Mouse (Mus musculus) kidney, adult 2 months (tissue): ENCODE results near the gene Bpifc.

Source experiments
- CTCF ChIP-seq: fragments of 200-500 bp; conservative IDR thresholded peaks from 2 replicates; pipeline ENCODE4 v1.5.1; 2011; ENCODE audit warnings: low read depth, mild to moderate bottlenecking, control low read depth, low read length, moderate library complexity, mixed read lengths; ENCODE audit not compliant: insufficient read depth, insufficient read length
- POLR2A ChIP-seq: fragments of 200-500 bp; IDR thresholded peaks from one replicate; pipeline ENCODE4 v1.6.1; 2011; ENCODE audit warnings: low read depth, low read length, control low read depth

DNA sequence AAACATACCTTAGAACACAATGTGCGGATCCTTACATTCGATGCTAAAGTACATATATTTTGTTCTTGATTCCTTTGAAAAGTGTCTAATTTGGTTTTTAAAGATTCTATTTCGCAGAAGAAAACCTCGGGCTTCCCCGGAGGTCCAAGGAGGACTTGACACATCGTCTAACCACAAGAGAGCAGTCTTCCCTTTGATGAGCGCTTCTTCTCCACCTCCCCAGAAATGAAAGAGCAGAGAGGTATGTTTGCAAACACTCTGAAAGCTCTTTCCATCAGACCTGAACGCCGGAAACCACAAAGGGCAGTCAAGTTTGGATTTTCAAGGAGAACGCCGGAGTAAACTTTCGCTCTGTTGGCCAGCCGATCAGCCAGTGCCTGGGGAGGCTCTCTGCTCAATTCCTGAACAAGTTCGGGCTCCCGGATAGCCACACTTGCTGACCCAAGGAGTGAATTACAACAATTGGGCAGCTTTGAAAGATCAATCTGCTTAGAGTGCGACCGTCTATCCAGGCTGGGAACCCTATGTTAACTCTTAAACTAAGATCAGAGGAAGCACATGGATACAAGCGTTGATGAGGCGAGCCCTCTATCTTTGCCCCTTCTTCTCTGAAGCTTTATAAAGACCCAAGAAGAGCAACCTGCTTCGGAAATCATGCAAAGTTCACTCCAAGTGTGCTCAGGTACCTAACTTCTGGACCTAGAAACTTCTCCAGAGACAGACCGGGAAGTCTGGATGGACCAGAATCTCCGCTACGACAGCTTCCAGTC is 83.8 kb downstream of the Bpifc start, which contains the start of gene Ascl4:
- TF ChIP-seq CTCF (no peak), POLR2A (no peak)
